ENCODE assay signal across 16 mouse cellular contexts in the genomic region with DNA sequence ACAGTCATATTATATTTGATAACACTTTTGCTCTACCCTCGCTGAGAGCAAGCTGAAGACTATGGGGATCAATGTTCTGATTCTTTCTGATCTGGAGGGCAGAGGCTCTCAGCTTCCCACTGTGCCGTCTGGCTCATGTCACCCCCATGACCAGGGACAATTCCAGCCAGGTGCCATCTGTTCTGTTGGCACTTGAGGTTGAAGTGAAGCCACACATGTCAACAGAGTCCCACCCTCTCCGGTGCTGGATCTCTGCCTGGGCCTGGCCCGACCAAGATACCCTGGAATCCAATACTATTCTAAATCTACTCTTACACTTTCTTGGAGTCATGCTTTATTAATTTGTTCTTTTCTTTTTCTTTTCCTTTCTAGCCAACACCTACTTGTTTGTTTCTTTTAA.
DNase-seq lines count a peak whose midpoint lies in the region; ATAC-seq and TF ChIP-seq lines count a peak whose summit lies in the region.
"Had no signal": no experiment of that assay in that cellular context is flagged by ENCODE, and none has a peak within 500 bp of the region (broad histone marks: within the 10 kb centered on the region; RNA-seq: fewer than 3 reads in every experiment).

No protein-coding gene starts in this region.

- TF ChIP-seq CTCF in lung, adult 2 months (IDR thresholded peaks at IDR 0.05; ENCODE audit: insufficient read depth, low read length): no peak

- ATAC-seq in hindbrain, embryonic 15.5 days (ENCODE audit: low FRiP score, low read depth): 0 out of 2 replicates have a peak, but pooled peaks have one; percentile 61
- ATAC-seq in hindbrain, embryonic 12.5 days (ENCODE audit: low FRiP score): no peak
- ATAC-seq: CD4-positive, CD25-positive, alpha-beta regulatory T cell, adult 4 months; intestine, postnatal 0 days; liver, embryonic 12.5 days; lung, postnatal 0 days had no signal

- TF ChIP-seq POLR2A in lung, adult 2 months (IDR thresholded peaks at IDR 0.05; ENCODE audit: borderline replicate concordance, extremely low read depth, low read depth, low read length): no peak

- peak; percentile 98 for DNase-seq in cerebellum, adult 11-12 months
- DNase-seq in cerebellum, adult 9-11 months: peak; percentile 99
- peak; percentile 49 for DNase-seq in gastrocnemius, postnatal 10 days
- DNase-seq in ovary, postnatal 10 days (ENCODE audit: low spot score): no peak
- no peak for DNase-seq in lung, adult 2 months
- DNase-seq in layer of hippocampus, adult 11-12 months (ENCODE audit: low spot score): no peak
- DNase-seq: adrenal gland, adult 8-10 months; kidney, postnatal 25 days; right cerebral cortex, adult 18-20 months had no signal

- 79% methylated on average over 4 of the region's 4 CpGs for WGBS in hindbrain, embryonic 15.5 days
- 78% methylated on average over 4 of the region's 4 CpGs for WGBS in hindbrain, embryonic 12.5 days
- WGBS in lung, adult 2 months: 79% methylated on average over 4 of the region's 4 CpGs

- no peak overlapping the region for H3K27ac ChIP-seq in hindbrain, embryonic 15.5 days (replicated peaks)
- H3K27ac ChIP-seq in hindbrain, embryonic 12.5 days: no peak overlapping the region
- H3K27ac ChIP-seq: limb, embryonic 10.5 days; liver, embryonic 12.5 days had no signal

- no peak overlapping the region for H3K9ac ChIP-seq in hindbrain, embryonic 15.5 days
- H3K9ac ChIP-seq in hindbrain, embryonic 12.5 days: no peak overlapping the region
- H3K9ac ChIP-seq: liver, embryonic 12.5 days had no signal

- no peaks in the 10 kb centered on the region for H3K36me3 ChIP-seq in hindbrain, embryonic 15.5 days
- H3K36me3 ChIP-seq in hindbrain, embryonic 12.5 days: no peaks in the 10 kb centered on the region
- H3K36me3 ChIP-seq: limb, embryonic 10.5 days; liver, embryonic 12.5 days had no signal

- H3K4me3 ChIP-seq in hindbrain, embryonic 15.5 days: no peak overlapping the region
- H3K4me3 ChIP-seq in hindbrain, embryonic 12.5 days: no peak overlapping the region
- no peak overlapping the region for H3K4me3 ChIP-seq in lung, adult 2 months (replicated peaks; ENCODE audit: extremely low read depth, low read depth, low read length)
- H3K4me3 ChIP-seq: limb, embryonic 10.5 days; liver, embryonic 12.5 days had no signal

- H3K27me3 ChIP-seq in hindbrain, embryonic 15.5 days: no peaks in the 10 kb centered on the region
- H3K27me3 ChIP-seq in hindbrain, embryonic 12.5 days: no peaks in the 10 kb centered on the region
- H3K27me3 ChIP-seq: liver, embryonic 12.5 days had no signal

- no peaks in the 10 kb centered on the region for H3K9me3 ChIP-seq in hindbrain, embryonic 15.5 days
- no peaks in the 10 kb centered on the region for H3K9me3 ChIP-seq in hindbrain, embryonic 12.5 days (replicated peaks)
- H3K9me3 ChIP-seq: limb, embryonic 10.5 days; liver, embryonic 12.5 days had no signal

- H3K4me1 ChIP-seq in hindbrain, embryonic 15.5 days (replicated peaks): no peaks in the 10 kb centered on the region
- no peaks in the 10 kb centered on the region for H3K4me1 ChIP-seq in hindbrain, embryonic 12.5 days
- no peaks in the 10 kb centered on the region for H3K4me1 ChIP-seq in lung, adult 2 months (ENCODE audit: control insufficient read depth, insufficient read depth, low read length)
- H3K4me1 ChIP-seq: limb, embryonic 10.5 days; liver, embryonic 12.5 days had no signal

- H3K4me2 ChIP-seq in hindbrain, embryonic 15.5 days: no peak overlapping the region
- no peak overlapping the region for H3K4me2 ChIP-seq in hindbrain, embryonic 12.5 days (replicated peaks)
- H3K4me2 ChIP-seq: liver, embryonic 12.5 days had no signal

Comparison
In these comparisons a context has a peak if more than half of its experiments do, and no peak if none do; other contexts are left out.
1. DNase-seq: peak in cerebellum, adult 11-12 months (single experiment), cerebellum, adult 9-11 months (single experiment) and gastrocnemius, postnatal 10 days (single experiment); none in ovary, postnatal 10 days (single experiment), lung, adult 2 months (single experiment) and layer of hippocampus, adult 11-12 months (single experiment).